Mouse (Mus musculus): ENCODE measurements around the gene Casr. TPM values are rescaled to one million over a fixed set of nuclear protein-coding genes. Genes with fewer than 3 reads are reported as not detected.

The Casr gene
- polyA plus RNA-seq, 1 experiment, result 0.05 TPM

DNA sequence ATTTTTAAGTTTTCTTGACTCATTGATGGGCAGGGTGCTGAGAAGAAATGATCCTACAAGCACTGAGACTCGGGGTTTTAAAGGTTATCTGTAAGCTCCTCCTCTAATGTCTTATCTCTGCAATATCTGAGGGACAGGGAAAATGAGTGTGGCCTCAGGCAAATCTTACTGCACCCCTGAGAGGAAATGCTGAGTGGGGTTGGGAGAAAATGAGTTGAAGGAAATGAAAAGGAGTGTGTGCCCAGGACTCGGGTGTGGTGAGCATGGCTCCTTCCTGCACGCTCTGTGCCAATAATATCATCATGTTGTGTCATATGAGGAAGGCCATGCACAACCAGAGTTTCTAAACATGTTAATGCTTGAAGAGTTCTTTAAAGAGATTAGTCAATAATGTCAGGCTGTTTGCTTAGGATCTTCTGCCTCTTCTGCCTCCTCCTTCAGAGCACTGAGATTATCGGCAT, 106.6 kb downstream of the Casr start, which contains the start of gene Stfa3:
Stfa3 (minus strand) TSS at position 51 of the 461 bp plus-strand sequence.
- Histone ChIP-seq H3K4me1 (ENCODE audit: control insufficient read depth, insufficient read depth, insufficient read length, low read length) (no peaks in the 10 kb centered on the region), H3K27me3 (ENCODE audit: control insufficient read depth, insufficient read depth, low read length) (no peaks in the 10 kb centered on the region), H3K36me3 (ENCODE audit: control insufficient read depth, insufficient read depth, low read length) (no peaks in the 10 kb centered on the region), H3K4me3 (ENCODE audit: low read depth, low read length) (no peak within 1 kb of the TSS), H3K27ac (ENCODE audit: insufficient read depth, low read depth, low read length) (no peak within 1 kb of the TSS)
- 51% methylated on average over 4 of the region's 4 CpGs for WGBS
- no peak for TF ChIP-seq CTCF (IDR thresholded peaks at IDR 0.05; ENCODE audit: extremely low read depth, insufficient read length, insufficient replicate concordance, low read depth, low read length)
- TF ChIP-seq POLR2A (IDR thresholded peaks at IDR 0.05; ENCODE audit: low read depth, low read length), result no peak

Other genes with a start within 250 kb of the Casr start
- not detected in 2 replicates for gene BC117090, start 227.8 kb downstream of the Casr start, polyA plus RNA-seq (2012; rRNA removed)
- not detected in 2 replicates for gene BC100530, start 194.4 kb downstream of the Casr start, polyA plus RNA-seq (2012; rRNA removed)
- not detected in 2 replicates for gene Stfa2, start 153.7 kb downstream of the Casr start, polyA plus RNA-seq (2012; rRNA removed)
- gene Stfa3, start 106.7 kb downstream of the Casr start, polyA plus RNA-seq (2012; rRNA removed), result not detected in 2 replicates
- gene Cd86, start 103.9 kb upstream of the Casr start, polyA plus RNA-seq (2012; rRNA removed), result 0.46 and 0.79 TPM in 2 replicates
- 2.3 and 3.3 TPM in 2 replicates for gene Ildr1, start 131.8 kb upstream of the Casr start, polyA plus RNA-seq (2012; rRNA removed)
- 0.04 and 0.39 TPM in 2 replicates for gene Slc15a2, start 222.8 kb upstream of the Casr start, polyA plus RNA-seq (2012; rRNA removed)

Data from small intestine, adult 2 months (tissue).